Mouse (Mus musculus) B cell, adult 2 months (primary cell): ENCODE measurements around the gene Ccdc181.

Experiments
- DNase-seq, 2 experiments: peaks; one replicate each; pipeline ENCODE4 v3.0.0; 2022

The Ccdc181 gene

DNA sequence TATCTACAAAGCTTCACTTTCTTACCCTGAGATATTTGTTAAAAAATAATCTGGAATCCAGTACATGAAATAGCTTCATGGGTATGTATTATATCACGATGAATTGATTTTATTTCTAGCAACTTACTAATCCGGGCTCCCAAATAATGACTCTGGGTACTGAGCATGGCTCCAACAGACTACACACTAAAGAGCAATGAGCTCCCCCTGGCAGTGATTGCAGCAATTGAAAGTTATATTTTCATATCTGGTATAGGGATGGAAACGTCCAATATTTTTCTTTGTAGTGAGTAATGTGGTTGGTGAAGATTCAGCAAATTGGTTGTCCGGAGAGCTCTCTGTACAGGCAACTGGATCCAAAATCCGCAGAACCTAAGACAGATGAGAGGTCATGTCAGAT is 16.7 kb downstream of the Ccdc181 start:
- DNase-seq: no peak

DNA sequence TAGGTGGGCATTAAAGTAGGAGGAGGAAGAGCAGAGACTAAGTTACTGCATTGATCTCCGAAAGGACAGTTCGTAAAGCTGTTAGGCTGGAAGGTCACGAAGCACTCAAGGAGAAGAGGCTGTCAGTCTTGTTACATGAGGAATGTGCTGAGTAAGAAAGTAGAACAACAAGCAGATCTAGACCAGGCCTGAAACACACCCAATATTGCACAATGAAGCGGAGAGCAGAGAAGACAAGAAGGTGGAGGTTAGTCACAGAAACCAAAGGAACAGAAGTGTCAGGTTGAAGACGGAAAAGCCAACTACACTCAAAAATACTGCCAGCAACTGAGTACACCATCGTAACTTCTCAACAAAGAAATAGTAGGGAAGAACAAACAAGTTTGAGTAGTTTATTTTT is 18.7 kb downstream of the Ccdc181 start:
- DNase-seq: no peak

DNA sequence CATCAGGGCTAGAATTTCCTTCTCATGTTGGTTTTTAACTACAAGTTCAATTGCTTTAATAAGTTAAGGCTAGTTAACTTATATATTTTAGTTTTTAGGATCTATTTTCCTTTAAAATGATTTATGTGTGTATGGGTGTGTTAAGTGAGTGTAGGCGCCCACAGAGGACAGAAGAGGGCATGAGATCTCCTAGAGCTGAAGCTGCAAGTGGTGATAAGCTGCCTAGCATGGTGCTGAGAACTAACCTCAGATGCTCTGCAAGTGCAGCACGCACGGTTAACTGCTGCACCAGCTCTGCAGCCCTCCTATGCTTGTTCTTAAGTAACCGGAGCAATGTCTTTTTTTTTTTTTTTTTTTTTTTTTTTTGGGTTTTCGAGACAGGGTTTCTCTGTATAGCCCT is 21.1 kb downstream of the Ccdc181 start:
- no peak for DNase-seq

GRCm38 (mm10) chr1:164301949-164302348 is 26.6 kb downstream of the Ccdc181 start:
- no peak for DNase-seq

DNA sequence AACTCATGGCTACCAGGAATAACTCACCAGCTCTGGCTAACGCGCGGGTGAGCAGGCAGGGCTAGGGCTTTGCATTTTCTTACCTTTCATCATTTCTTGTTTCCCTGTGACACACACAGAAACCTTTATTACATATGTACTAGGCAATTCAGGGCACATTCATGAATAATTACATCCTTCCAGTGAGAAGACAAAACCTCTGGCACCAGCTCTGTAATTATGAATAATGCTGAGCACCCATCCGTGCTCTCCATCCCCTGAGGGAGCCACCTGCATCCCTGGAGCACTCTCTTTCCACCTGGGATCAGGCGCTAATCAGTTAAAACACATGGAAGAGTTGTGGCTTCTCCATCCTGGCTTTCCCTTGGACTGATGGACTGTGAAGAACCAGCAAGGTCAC is 28.4 kb downstream of the Ccdc181 start, which contains the start of gene Nme7:
Nme7 (plus strand) TSS at position 301 of the 400 bp plus-strand sequence.
- DNase-seq: no peak

GRCm38 (mm10) chr1:164307124-164307751 is 31.9 kb downstream of the Ccdc181 start, which contains the start of gene Blzf1:
Gene Blzf1 (minus strand): TSS chr1:164307489.
- DNase-seq: peak; percentile 95 to 97

DNA sequence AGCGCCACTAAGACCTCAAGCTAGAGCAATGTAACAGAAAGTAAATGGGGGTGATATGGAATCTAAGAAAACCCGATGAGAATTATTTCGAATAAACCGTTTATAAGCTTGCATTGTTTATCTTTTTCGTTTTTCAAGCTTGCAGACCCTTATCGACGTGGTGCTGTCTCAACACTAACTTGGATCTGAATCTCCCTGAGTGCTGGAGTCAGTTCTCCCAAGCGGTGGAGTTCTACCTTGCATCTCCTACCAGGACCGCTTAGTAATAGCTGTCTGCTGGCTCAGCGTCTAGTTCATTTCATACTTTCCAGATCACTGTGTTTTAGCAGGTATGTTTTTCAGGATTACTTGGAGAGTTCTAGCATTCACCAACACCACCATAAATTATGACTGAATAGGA is 32.5 kb downstream of the Ccdc181 start:
- DNase-seq: no peak

DNA sequence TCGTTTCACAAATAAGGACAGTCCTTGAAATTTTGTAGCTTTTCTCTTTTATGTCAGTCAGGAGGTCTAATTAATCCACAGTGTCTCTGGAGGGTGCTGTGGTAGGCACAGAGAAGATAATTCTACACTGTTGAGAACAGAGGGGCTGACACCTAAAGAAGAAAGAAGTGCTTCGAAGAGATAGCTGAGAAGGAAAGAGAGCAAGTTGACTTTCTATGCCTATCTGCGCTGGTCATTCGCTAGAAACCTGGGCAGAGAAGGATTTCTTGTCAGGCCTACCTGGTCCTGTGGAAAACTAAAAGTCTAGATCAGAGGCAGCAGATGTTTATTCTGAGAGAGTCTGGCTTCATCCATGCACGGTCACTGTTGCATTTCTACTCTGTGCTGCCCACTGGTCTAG is 38.7 kb downstream of the Ccdc181 start:
- no peak for DNase-seq

DNA sequence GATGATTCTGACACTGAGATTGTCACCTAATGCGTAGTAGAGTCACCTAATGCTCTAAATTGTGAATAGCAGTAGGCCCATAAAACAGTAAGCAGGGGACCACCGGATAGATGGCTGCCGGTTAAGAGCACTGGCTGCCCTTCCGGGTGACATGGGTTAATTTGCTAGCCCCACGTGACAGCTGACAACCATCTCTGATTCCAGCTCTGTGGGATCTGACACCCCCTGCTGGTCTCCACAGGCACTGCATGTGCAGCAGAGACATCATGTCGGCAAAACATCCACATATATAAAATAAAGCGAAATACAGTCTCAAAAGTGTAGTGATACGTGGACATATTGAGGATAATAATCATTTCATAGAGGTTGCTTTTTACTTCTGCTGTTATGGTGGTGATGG is 39.9 kb downstream of the Ccdc181 start:
- peak; percentile 69 to 73 for DNase-seq

GRCm38 (mm10) chr1:164316697-164317096 is 41.3 kb downstream of the Ccdc181 start:
- peak; percentile 81 to 82 for DNase-seq

DNA sequence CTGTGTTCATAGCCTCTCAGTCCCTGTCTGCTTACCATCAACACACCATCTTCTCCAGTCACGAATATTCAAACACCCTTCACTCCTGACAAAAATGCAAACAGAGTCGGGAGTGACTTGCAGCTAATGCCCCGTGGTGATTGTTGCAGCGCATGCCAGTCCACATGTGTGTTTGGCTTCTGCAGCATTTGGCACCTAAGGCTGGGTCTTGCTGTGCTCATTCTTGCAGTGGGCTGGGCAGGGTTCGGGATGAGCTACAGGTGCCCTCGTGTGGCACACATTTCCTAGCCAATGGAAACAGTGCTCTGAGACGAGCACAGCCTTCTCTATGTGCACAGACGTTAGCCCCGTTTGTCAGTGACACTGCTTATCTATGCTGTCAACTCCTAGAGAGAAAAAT is 41.9 kb downstream of the Ccdc181 start:
- DNase-seq: no peak

GRCm38 (mm10) chr1:164318474-164318873 is 43.1 kb downstream of the Ccdc181 start:
- no peak for DNase-seq

- no peak for DNase-seq
Observed at GRCm38 (mm10) chr1:164319542-164320140, 44.3 kb downstream of the Ccdc181 start.

DNA sequence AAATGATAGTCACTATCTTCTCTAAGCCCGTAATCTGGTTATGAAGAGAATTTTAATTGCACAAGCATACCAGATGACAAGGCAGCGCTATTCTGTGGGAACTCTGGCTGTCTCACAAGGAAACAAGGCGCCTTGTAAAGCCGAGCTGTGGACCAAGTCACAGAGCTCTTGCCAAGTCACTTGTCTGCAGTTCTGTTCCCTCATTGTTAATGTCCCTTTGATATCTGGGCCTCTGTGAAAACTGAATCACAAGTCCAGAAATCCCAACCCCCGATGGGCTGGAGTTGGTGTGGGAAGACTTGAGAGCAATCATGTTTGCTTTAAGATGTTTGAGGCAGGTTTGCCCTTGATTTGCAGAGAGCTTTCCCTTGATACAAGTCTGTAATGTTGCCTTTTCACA is 45.3 kb downstream of the Ccdc181 start:
- DNase-seq: no peak

- no peak for DNase-seq
Observed at GRCm38 (mm10) chr1:164321408-164321807, 46.0 kb downstream of the Ccdc181 start.

DNA sequence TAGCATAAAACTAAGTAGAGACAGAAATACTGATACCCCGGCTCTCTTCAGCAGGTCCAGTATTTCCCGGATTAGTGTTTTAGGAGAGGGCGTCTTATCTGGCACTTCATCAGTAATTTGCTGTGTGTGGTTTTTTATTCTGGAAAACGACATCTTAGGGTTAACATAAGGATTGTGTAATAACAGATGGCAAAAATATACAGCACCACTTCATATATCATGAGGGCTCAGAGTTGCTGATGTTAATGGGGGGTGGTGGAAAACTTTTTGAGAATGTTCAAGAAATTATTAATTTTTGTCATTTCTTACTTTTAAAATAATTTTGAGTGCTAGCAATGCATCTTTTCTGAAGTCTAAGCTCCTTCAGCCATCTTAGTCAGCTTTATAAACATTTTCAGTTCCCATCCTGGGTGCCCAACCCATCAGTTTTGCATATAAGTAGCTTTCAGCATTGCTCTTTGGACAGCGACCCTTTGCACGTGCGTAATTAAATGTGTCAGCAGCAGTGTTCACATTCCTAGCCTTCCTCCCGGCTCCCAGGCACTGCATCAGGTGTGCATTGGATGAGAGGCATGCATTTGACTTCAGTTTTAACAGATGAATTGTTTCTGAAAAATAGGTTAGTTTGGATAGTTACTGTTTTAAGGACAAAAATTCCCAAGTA is 47.7 kb downstream of the Ccdc181 start:
- DNase-seq: no peak

DNA sequence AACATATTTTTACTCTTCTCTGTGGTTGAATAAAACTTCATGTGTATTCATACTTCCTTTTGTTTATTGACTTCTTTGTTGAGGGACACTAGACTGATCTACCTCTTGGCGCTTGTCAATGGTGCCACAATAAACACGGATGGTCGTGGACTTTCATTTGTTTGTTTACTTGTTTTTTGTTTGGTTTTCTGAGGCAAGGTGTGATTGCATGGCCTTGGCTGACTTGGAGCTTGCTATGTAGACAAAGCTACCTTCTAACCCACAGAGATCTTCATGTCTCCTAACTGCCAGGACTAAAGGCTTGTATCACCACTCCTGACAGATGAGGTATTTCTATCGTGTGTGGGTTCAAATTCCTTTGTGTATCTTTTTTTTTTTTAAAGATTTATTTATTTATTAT is 48.8 kb downstream of the Ccdc181 start:
- DNase-seq: no peak

GRCm38 (mm10) chr1:164324878-164325277 is 49.5 kb downstream of the Ccdc181 start:
- no peak for DNase-seq

- no peak for DNase-seq
Observed at GRCm38 (mm10) chr1:164326600-164327155, 51.3 kb downstream of the Ccdc181 start.

GRCm38 (mm10) chr1:164327764-164328163 is 52.4 kb downstream of the Ccdc181 start:
- DNase-seq: no peak

DNA sequence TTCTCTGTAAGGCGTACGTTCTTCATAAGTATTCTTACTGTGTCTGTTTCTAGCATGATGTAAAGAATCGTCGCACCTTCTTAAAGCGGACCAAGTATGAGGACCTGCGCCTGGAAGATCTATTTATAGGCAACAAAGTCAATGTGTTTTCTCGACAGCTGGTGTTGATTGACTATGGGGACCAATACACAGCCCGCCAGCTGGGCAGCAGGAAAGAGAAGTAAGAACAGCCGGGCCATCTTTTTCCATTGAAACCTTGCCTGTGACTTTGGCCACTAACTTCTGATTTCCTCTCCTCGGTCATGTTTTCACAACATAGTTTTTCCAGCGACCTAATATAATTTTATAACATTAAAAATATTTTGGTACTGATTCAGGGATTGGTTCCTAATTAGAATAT is 57.2 kb downstream of the Ccdc181 start:
- no peak for DNase-seq

GRCm38 (mm10) chr1:164335435-164335834 is 60.0 kb downstream of the Ccdc181 start:
- no peak for DNase-seq

GRCm38 (mm10) chr1:164335846-164336245 is 60.5 kb downstream of the Ccdc181 start:
- no peak for DNase-seq
